Mouse (Mus musculus) testis, adult 2 months (tissue): ENCODE data around the gene B2m. TPM values are rescaled to one million over a fixed set of nuclear protein-coding genes. Genes with fewer than 3 reads are reported as not detected.

Experiments
- H3K27ac ChIP-seq: fragments of 200-500 bp; 2 replicates; pipeline ENCODE4 v1.5.1; 2012; ENCODE audit warnings: low read depth, low read length; ENCODE audit not compliant: control insufficient read depth, insufficient read depth
- H3K27me3 ChIP-seq: fragments of 200-500 bp; 2 replicates; pipeline ENCODE4 v1.6.1; 2012; ENCODE audit warnings: mild to moderate bottlenecking, low read length, moderate library complexity; ENCODE audit not compliant: control insufficient read depth, insufficient read depth
- H3K36me3 ChIP-seq: fragments of 200-500 bp; 2 replicates; pipeline ENCODE4 v1.6.1; 2012; ENCODE audit warnings: mild to moderate bottlenecking, low read length; ENCODE audit not compliant: control insufficient read depth, insufficient read depth
- H3K4me1 ChIP-seq: fragments of 200-500 bp; 2 replicates; pipeline ENCODE4 v1.6.1; 2012; ENCODE audit warnings: low read length; ENCODE audit not compliant: control insufficient read depth, insufficient read depth
- H3K4me3 ChIP-seq: fragments of 200-500 bp; 2 replicates; pipeline ENCODE4 v1.5.1; 2012; ENCODE audit warnings: low read depth, mild to moderate bottlenecking, low read length, moderate library complexity, mixed read lengths; ENCODE audit not compliant: control insufficient read depth
- CTCF ChIP-seq: fragments of 200-500 bp; IDR thresholded peaks from 2 replicates; pipeline ENCODE4 v1.5.1; 2012; ENCODE audit warnings: low read depth, mild to moderate bottlenecking, inconsistent platforms, low read length, moderate library complexity; ENCODE audit not compliant: control insufficient read depth, insufficient read depth, insufficient replicate concordance
- POLR2A ChIP-seq: fragments of 200-500 bp; IDR thresholded peaks from 2 replicates; pipeline ENCODE4 v1.6.1; 2012; ENCODE audit warnings: low read depth, mild to moderate bottlenecking, inconsistent platforms, low read length, moderate library complexity; ENCODE audit not compliant: control insufficient read depth
- polyA plus RNA-seq: library from polyadenylated mRNA; depleted of rRNA; stranded (reverse); fragments of >200 nt; gene quantifications from 2 replicates; pipeline ENCODE4 v1.2.3, GENCODE M21; 2012

Gene B2m
- polyA plus RNA-seq, 1 experiment, result 35.8 TPM

DNA sequence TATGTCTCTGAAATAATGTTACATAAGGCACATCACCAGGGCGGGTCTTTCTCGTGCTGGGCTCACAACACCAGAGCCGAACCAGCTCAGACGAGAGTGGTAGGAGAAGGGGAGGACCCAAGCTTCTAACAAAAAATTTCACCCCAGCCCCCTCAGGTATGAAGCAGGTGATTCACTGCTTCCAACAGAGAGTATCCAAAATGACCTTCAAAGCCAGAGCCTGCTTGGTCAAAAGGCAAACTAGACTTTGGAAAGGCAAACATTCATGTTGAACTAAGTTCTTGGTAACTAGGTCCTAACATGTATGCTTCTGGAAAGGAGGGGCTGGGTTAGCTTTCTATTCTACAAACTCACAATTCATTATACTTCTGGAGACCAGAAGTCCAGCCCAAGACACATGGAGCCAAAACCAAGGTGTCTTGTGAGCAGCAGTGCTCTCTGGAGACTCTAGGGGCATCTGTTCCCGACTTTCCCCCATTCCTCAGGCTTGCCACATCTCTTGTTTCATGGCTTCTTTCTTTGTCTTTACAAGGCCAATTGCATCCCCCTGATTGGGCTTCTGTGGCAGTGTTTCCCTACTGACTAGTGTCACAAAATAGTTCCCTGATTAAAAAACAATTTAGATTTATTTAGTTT is 6.0 kb upstream of the B2m start:
- no peak for TF ChIP-seq CTCF
- no peak for TF ChIP-seq POLR2A
- Histone ChIP-seq H3K27me3 (no peaks in the 10 kb centered on the region), H3K27ac (no peak overlapping the region), H3K4me3 (no peak overlapping the region), H3K4me1 (no peaks in the 10 kb centered on the region), H3K36me3 (no peaks in the 10 kb centered on the region)

DNA sequence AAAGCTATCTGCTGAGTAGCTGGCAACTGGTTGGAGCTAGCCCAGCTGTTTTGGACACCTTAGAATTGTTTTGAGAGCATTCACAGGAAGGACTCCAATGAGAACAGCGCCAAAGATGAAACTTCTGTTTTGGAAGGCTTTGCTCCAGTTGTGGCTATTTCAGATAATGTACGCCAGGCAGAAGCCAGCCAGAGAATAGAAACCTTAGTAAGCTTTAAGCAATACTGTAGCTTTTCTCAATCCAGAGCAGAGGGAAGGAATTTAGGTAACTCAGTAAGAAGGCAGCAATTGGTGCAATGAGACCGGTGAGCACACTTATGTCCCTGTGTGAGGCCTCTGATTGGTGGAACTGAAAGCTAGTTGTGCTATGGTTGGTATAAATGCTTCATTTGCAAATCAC is 4.4 kb upstream of the B2m start:
- Histone ChIP-seq H3K4me3 (no peak overlapping the region), H3K4me1 (peaks cover 2% of the 10 kb centered on the region), H3K36me3 (no peaks in the 10 kb centered on the region), H3K27me3 (no peaks in the 10 kb centered on the region), H3K27ac (no peak overlapping the region)
- no peak for TF ChIP-seq CTCF
- no peak for TF ChIP-seq POLR2A

GRCm38 (mm10) chr2:122145756-122146155 is 1.7 kb upstream of the B2m start:
- Histone ChIP-seq H3K36me3 (no peaks in the 10 kb centered on the region), H3K27ac (no peak overlapping the region), H3K27me3 (no peaks in the 10 kb centered on the region), H3K4me3 (no peak overlapping the region), H3K4me1 (peaks cover 4% of the 10 kb centered on the region)
- no peak for TF ChIP-seq POLR2A
- TF ChIP-seq CTCF, result no peak

GRCm38 (mm10) chr2:122146687-122147086 is 799 bp upstream of the B2m start:
- no peak overlapping the region for H3K27ac ChIP-seq
- TF ChIP-seq POLR2A, result no peak
- no peak for TF ChIP-seq CTCF
- no peak overlapping the region for H3K4me3 ChIP-seq
- no peaks in the 10 kb centered on the region for H3K36me3 ChIP-seq
- H3K4me1 ChIP-seq, result peaks cover 4% of the 10 kb centered on the region
- H3K27me3 ChIP-seq, result no peaks in the 10 kb centered on the region

GRCm38 (mm10) chr2:122148242-122148917 is 894 bp downstream of the B2m start:
- H3K4me1 ChIP-seq, result peaks cover 4% of the 10 kb centered on the region
- TF ChIP-seq POLR2A, result no peak
- TF ChIP-seq CTCF, result no peak
- no peaks in the 10 kb centered on the region for H3K27me3 ChIP-seq
- H3K27ac ChIP-seq, result peak overlapping the region; percentile 70; the same call in 1 of the 2 replicates
- peak overlapping the region; percentile 95 for H3K4me3 ChIP-seq
- H3K36me3 ChIP-seq, result no peaks in the 10 kb centered on the region

GRCm38 (mm10) chr2:122149316-122149715 is 1.8 kb downstream of the B2m start:
- H3K4me1 ChIP-seq, result peaks cover 4% of the 10 kb centered on the region
- no peak for TF ChIP-seq POLR2A
- TF ChIP-seq CTCF, result no peak
- no peaks in the 10 kb centered on the region for H3K36me3 ChIP-seq
- H3K27me3 ChIP-seq, result no peaks in the 10 kb centered on the region
- no peak overlapping the region for H3K27ac ChIP-seq
- no peak overlapping the region for H3K4me3 ChIP-seq

GRCm38 (mm10) chr2:122149716-122150115 is 2.2 kb downstream of the B2m start:
- H3K36me3 ChIP-seq, result no peaks in the 10 kb centered on the region
- H3K27ac ChIP-seq, result no peak overlapping the region
- no peak for TF ChIP-seq CTCF
- H3K4me3 ChIP-seq, result no peak overlapping the region
- H3K27me3 ChIP-seq, result no peaks in the 10 kb centered on the region
- H3K4me1 ChIP-seq, result peaks cover 4% of the 10 kb centered on the region
